Mouse (Mus musculus): Measurements from ENCODE around the gene Rad9b.

- TF ChIP-seq CTCF (IDR thresholded peaks at IDR 0.05; ENCODE audit: borderline replicate concordance, insufficient read depth, low read depth, low read length) (no peak), POLR2A (IDR thresholded peaks at IDR 0.05; ENCODE audit: borderline replicate concordance, insufficient read depth, low read length) (no peak)
Measured at GRCm38 (mm10) chr5:122285767-122286150, 68.3 kb downstream of the Rad9b start.

Measured in cerebellum, adult 2 months (tissue).